Mouse (Mus musculus) small intestine, adult 2 months (tissue): ENCODE results near the gene Krtap4-9. TPM values are rescaled to one million over a fixed set of nuclear protein-coding genes. Genes with fewer than 3 reads are reported as not detected.
"Not testable (repeated sequence)": the region's sequence is repeated elsewhere in the genome, so short reads cannot be mapped to it uniquely, and the experiment has no call there.

Experiments used
- H3K27ac ChIP-seq: fragments of 200-500 bp; 2 replicates; pipeline ENCODE4 v1.5.1; 2012; ENCODE audit warnings: low read depth, low read length, control low read depth, inconsistent platforms; ENCODE audit not compliant: insufficient read depth
- H3K27me3 ChIP-seq: fragments of 200-500 bp; 2 replicates; pipeline ENCODE4 v1.6.1; 2012; ENCODE audit warnings: mild to moderate bottlenecking, moderate library complexity, low read length, inconsistent platforms; ENCODE audit not compliant: control insufficient read depth, insufficient read depth
- H3K36me3 ChIP-seq: fragments of 200-500 bp; 2 replicates; pipeline ENCODE4 v1.6.1; 2012; ENCODE audit warnings: mild to moderate bottlenecking, low read length, control low read depth, inconsistent platforms; ENCODE audit not compliant: control insufficient read depth, insufficient read depth
- H3K4me1 ChIP-seq: fragments of 200-500 bp; 2 replicates; pipeline ENCODE4 v1.6.1; 2012; ENCODE audit warnings: low read length, inconsistent platforms, mixed read lengths; ENCODE audit not compliant: control insufficient read depth, insufficient read depth, insufficient read length
- H3K4me3 ChIP-seq: fragments of 200-500 bp; 2 replicates; pipeline ENCODE4 v1.5.1; 2012; ENCODE audit warnings: low read depth, mild to moderate bottlenecking, control low read depth, inconsistent platforms, low read length, moderate library complexity
- WGBS: fragments of 180-500 bp; shearing (Covaris S2); methylation state at CpG from one replicate; pipeline ENCODE4 v1.1.7; 2018; 5-methylcytosine and 5-hydroxymethylcytosine counted together
- polyA plus RNA-seq: library from polyadenylated mRNA; depleted of rRNA; stranded (reverse); fragments of >200 nt; gene quantifications from 2 replicates; pipeline ENCODE4 v1.2.3, GENCODE M21; 2012; rRNA removed

The Krtap4-9 gene
- polyA plus RNA-seq, 1 experiment = not detected

GRCm38 (mm10) chr11:99815566-99815965 lies 30.6 kb downstream of the Krtap4-9 start, which contains the start of gene Gm11564:
TSS of gene Gm11564 (minus strand) at chr11:99815666.
- H3K4me1 ChIP-seq, H3K4me3 ChIP-seq, H3K27ac ChIP-seq, H3K27me3 ChIP-seq, H3K36me3 ChIP-seq: not testable (repeated sequence)
- WGBS = 78% methylated on average over 2 of the region's 2 CpGs

Other genes with a start within 250 kb of the Krtap4-9 start
- not detected in 2 replicates for gene Krt40, start 242.0 kb upstream of the Krtap4-9 start, polyA plus RNA-seq
- not detected in 2 replicates for gene Krtap3-3, start 234.3 kb upstream of the Krtap4-9 start, polyA plus RNA-seq
- not detected in 2 replicates for gene Krtap3-2, start 228.3 kb upstream of the Krtap4-9 start, polyA plus RNA-seq
- not detected in 2 replicates for gene Gm11939, start 225.7 kb upstream of the Krtap4-9 start, polyA plus RNA-seq
- gene Krtap3-1, start 218.6 kb upstream of the Krtap4-9 start, polyA plus RNA-seq = 0.47 and 2.7 TPM in 2 replicates
- not detected in 2 replicates for gene Krtap1-5, start 204.2 kb upstream of the Krtap4-9 start, polyA plus RNA-seq
- not detected in 2 replicates for gene Krtap1-4, start 201.5 kb upstream of the Krtap4-9 start, polyA plus RNA-seq
- not detected in 2 replicates for gene Krtap1-3, start 193.9 kb upstream of the Krtap4-9 start, polyA plus RNA-seq
- gene Krtap9-3, start 187.1 kb upstream of the Krtap4-9 start, polyA plus RNA-seq = not detected in 2 replicates
- gene Gm11938, start 181.9 kb upstream of the Krtap4-9 start, polyA plus RNA-seq = 1.3 TPM in 1 of 2 replicates, not detected in the other
- gene Gm11937, start 175.0 kb upstream of the Krtap4-9 start, polyA plus RNA-seq = not detected in 2 replicates
- 0.29 and 1.9 TPM in 2 replicates for gene Krtap2-4, start 170.4 kb upstream of the Krtap4-9 start, polyA plus RNA-seq
- gene Gm11562, start 164.8 kb upstream of the Krtap4-9 start, polyA plus RNA-seq = 1.9 TPM in 1 of 2 replicates, not detected in the other
- not detected in 2 replicates for gene Krtap4-1, start 157.0 kb upstream of the Krtap4-9 start, polyA plus RNA-seq
- not detected in 2 replicates for gene Krtap4-2, start 150.1 kb upstream of the Krtap4-9 start, polyA plus RNA-seq
- not detected in 2 replicates for gene Krtap4-7, start 141.1 kb upstream of the Krtap4-9 start, polyA plus RNA-seq
- gene Gm11555, start 135.0 kb upstream of the Krtap4-9 start, polyA plus RNA-seq = not detected in 2 replicates
- gene Gm11563, start 126.2 kb upstream of the Krtap4-9 start, polyA plus RNA-seq = not detected in 2 replicates
- gene Krtap4-6, start 119.2 kb upstream of the Krtap4-9 start, polyA plus RNA-seq = not detected in 2 replicates
- not detected in 2 replicates for gene Gm14190, start 94.5 kb upstream of the Krtap4-9 start, polyA plus RNA-seq
- gene Gm14180, start 50.9 kb upstream of the Krtap4-9 start, polyA plus RNA-seq = not detected in 2 replicates
- not detected in 2 replicates for gene Gm11595, start 12.3 kb upstream of the Krtap4-9 start, polyA plus RNA-seq
- not detected in 2 replicates for gene Krtap4-8, start 4.5 kb upstream of the Krtap4-9 start, polyA plus RNA-seq
- gene Gm11596, start 8.3 kb downstream of the Krtap4-9 start, polyA plus RNA-seq = not detected in 2 replicates
- gene Gm11569, start 13.7 kb downstream of the Krtap4-9 start, polyA plus RNA-seq = not detected in 2 replicates
- gene Gm11554, start 19.2 kb downstream of the Krtap4-9 start, polyA plus RNA-seq = not detected in 2 replicates
- not detected in 2 replicates for gene Krtap4-13, start 24.7 kb downstream of the Krtap4-9 start, polyA plus RNA-seq
- not detected in 2 replicates for gene Gm11564, start 30.5 kb downstream of the Krtap4-9 start, polyA plus RNA-seq
- gene 2300003K06Rik, start 52.9 kb downstream of the Krtap4-9 start, polyA plus RNA-seq = not detected in 2 replicates
- gene Krtap4-16, start 66.4 kb downstream of the Krtap4-9 start, polyA plus RNA-seq = 1.9 and 3.2 TPM in 2 replicates
- not detected in 2 replicates for gene Gm11568, start 72.7 kb downstream of the Krtap4-9 start, polyA plus RNA-seq
- not detected in 2 replicates for gene Gm11559, start 79.3 kb downstream of the Krtap4-9 start, polyA plus RNA-seq
- gene Krtap9-1, start 88.2 kb downstream of the Krtap4-9 start, polyA plus RNA-seq = not detected in 2 replicates
- gene Gm11567, start 94.0 kb downstream of the Krtap4-9 start, polyA plus RNA-seq = not detected in 2 replicates
- gene Krtap31-1, start 122.7 kb downstream of the Krtap4-9 start, polyA plus RNA-seq = not detected in 2 replicates
- not detected in 2 replicates for gene Gm11565, start 129.6 kb downstream of the Krtap4-9 start, polyA plus RNA-seq
- gene Krtap31-2, start 151.1 kb downstream of the Krtap4-9 start, polyA plus RNA-seq = not detected in 2 replicates
- gene Krtap9-5, start 163.3 kb downstream of the Krtap4-9 start, polyA plus RNA-seq = not detected in 2 replicates
- not detected in 2 replicates for gene Krtap29-1, start 193.9 kb downstream of the Krtap4-9 start, polyA plus RNA-seq
- gene Krtap16-1, start 201.4 kb downstream of the Krtap4-9 start, polyA plus RNA-seq = not detected in 2 replicates
- not detected in 2 replicates for gene Krtap17-1, start 208.8 kb downstream of the Krtap4-9 start, polyA plus RNA-seq
- gene Krt33a, start 231.0 kb downstream of the Krtap4-9 start, polyA plus RNA-seq = not detected in 2 replicates
- gene Krt33b, start 244.7 kb downstream of the Krtap4-9 start, polyA plus RNA-seq = not detected in 2 replicates